Mouse (Mus musculus): ENCODE data around the gene Trem3.

The Trem3 gene

GRCm38 (mm10) chr17:48269833-48270232 lies 22.3 kb downstream of the Trem3 start:
- no peak for DNase-seq (ENCODE audit: low read depth, low spot score)

- DNase-seq (ENCODE audit: low read depth, low spot score) = no peak
Observed at GRCm38 (mm10) chr17:48272158-48272557, 24.6 kb downstream of the Trem3 start.

GRCm38 (mm10) chr17:48272598-48272997 lies 25.0 kb downstream of the Trem3 start:
- DNase-seq (ENCODE audit: low read depth, low spot score) = no peak

GRCm38 (mm10) chr17:48274098-48274497 lies 26.5 kb downstream of the Trem3 start:
- no peak for DNase-seq (ENCODE audit: low read depth, low spot score)

- peak; percentile 89 for DNase-seq (ENCODE audit: low read depth, low spot score)
Observed at GRCm38 (mm10) chr17:48274885-48275284, 27.3 kb downstream of the Trem3 start.

- DNase-seq (ENCODE audit: low read depth, low spot score) = no peak
Observed at GRCm38 (mm10) chr17:48275736-48276135, 28.2 kb downstream of the Trem3 start.

GRCm38 (mm10) chr17:48278381-48278780 lies 30.8 kb downstream of the Trem3 start:
- DNase-seq (ENCODE audit: low read depth, low spot score) = no peak

- no peak for DNase-seq (ENCODE audit: low read depth, low spot score)
Observed at GRCm38 (mm10) chr17:48279002-48279401, 31.4 kb downstream of the Trem3 start.

GRCm38 (mm10) chr17:48280943-48281738 lies 33.6 kb downstream of the Trem3 start:
- no peak for DNase-seq (ENCODE audit: low read depth, low spot score)

GRCm38 (mm10) chr17:48281739-48282085 lies 34.1 kb downstream of the Trem3 start:
- DNase-seq (ENCODE audit: low read depth, low spot score) = peak; percentile 17

GRCm38 (mm10) chr17:48286765-48287164 lies 39.2 kb downstream of the Trem3 start:
- no peak for DNase-seq (ENCODE audit: low read depth, low spot score)

- no peak for DNase-seq (ENCODE audit: low read depth, low spot score)
Observed at GRCm38 (mm10) chr17:48287276-48287675, 39.7 kb downstream of the Trem3 start.

GRCm38 (mm10) chr17:48293500-48294194 lies 46.1 kb downstream of the Trem3 start:
- DNase-seq (ENCODE audit: low read depth, low spot score) = no peak

GRCm38 (mm10) chr17:48299203-48299602 lies 51.6 kb downstream of the Trem3 start, which contains the start of gene Treml2:
Gene Treml2 (plus strand): TSS chr17:48299498.
- DNase-seq (ENCODE audit: low read depth, low spot score) = peak; percentile 22

- DNase-seq (ENCODE audit: low read depth, low spot score) = no peak
Observed at GRCm38 (mm10) chr17:48299756-48300155, 52.2 kb downstream of the Trem3 start.

- DNase-seq (ENCODE audit: low read depth, low spot score) = no peak
Observed at GRCm38 (mm10) chr17:48300199-48300598, 52.6 kb downstream of the Trem3 start.

- no peak for DNase-seq (ENCODE audit: low read depth, low spot score)
Observed at GRCm38 (mm10) chr17:48300861-48301260, 53.3 kb downstream of the Trem3 start.

GRCm38 (mm10) chr17:48301792-48302191 lies 54.2 kb downstream of the Trem3 start:
- DNase-seq (ENCODE audit: low read depth, low spot score) = no peak
